Mouse (Mus musculus): ENCODE data around the gene Atp8b4. TPM values are rescaled to one million over a fixed set of nuclear protein-coding genes. Genes with fewer than 3 reads are reported as not detected.

Atp8b4 gene
- polyA plus RNA-seq, 1 experiment: not detected

- Histone ChIP-seq H3K4me1 (ENCODE audit: control insufficient read depth, insufficient read depth, low read length) (no peaks in the 10 kb centered on the region), H3K4me3 (ENCODE audit: insufficient read depth, low read depth, low read length) (no peak overlapping the region), H3K27ac (ENCODE audit: insufficient read depth, low read depth, low read length) (no peak overlapping the region)
- 86% methylated on average over 11 of the region's 11 CpGs for WGBS
- no peak for TF ChIP-seq POLR2A (IDR thresholded peaks at IDR 0.05; ENCODE audit: insufficient read depth, low read depth, low read length)
Observed at GRCm38 (mm10) chr2:126498761-126499452, 1.6 kb downstream of the Atp8b4 start.

GRCm38 (mm10) chr2:126496838-126497237 is 3.6 kb downstream of the Atp8b4 start:
- H3K4me3 ChIP-seq (ENCODE audit: insufficient read depth, low read depth, low read length): no peak overlapping the region
- WGBS: 87% methylated on average over 9 of the region's 9 CpGs
- H3K4me1 ChIP-seq (ENCODE audit: control insufficient read depth, insufficient read depth, low read length): no peaks in the 10 kb centered on the region
- H3K27ac ChIP-seq (ENCODE audit: insufficient read depth, low read depth, low read length): no peak overlapping the region
- no peak for TF ChIP-seq CTCF (IDR thresholded peaks at IDR 0.05; ENCODE audit: insufficient read depth, low read depth, low read length)
- TF ChIP-seq POLR2A (IDR thresholded peaks at IDR 0.05; ENCODE audit: insufficient read depth, low read depth, low read length): no peak

GRCm38 (mm10) chr2:126495832-126496695 is 4.4 kb downstream of the Atp8b4 start:
- TF ChIP-seq POLR2A (IDR thresholded peaks at IDR 0.05; ENCODE audit: insufficient read depth, low read depth, low read length): no peak
- WGBS: 89% methylated on average over 14 of the region's 14 CpGs

GRCm38 (mm10) chr2:126495230-126495629 is 5.2 kb downstream of the Atp8b4 start:
- TF ChIP-seq POLR2A (IDR thresholded peaks at IDR 0.05; ENCODE audit: insufficient read depth, low read depth, low read length) (no peak), CTCF (IDR thresholded peaks at IDR 0.05; ENCODE audit: insufficient read depth, low read depth, low read length) (no peak)
- WGBS: 71% methylated on average over 7 of the region's 7 CpGs

More at GRCm38 (mm10) chr2:126495832-126496695, 4.4 kb downstream of the Atp8b4 start:
- no peak overlapping the region for H3K4me3 ChIP-seq (ENCODE audit: insufficient read depth, low read depth, low read length)
- no peaks in the 10 kb centered on the region for H3K4me1 ChIP-seq (ENCODE audit: control insufficient read depth, insufficient read depth, low read length)
- H3K27ac ChIP-seq (ENCODE audit: insufficient read depth, low read depth, low read length): no peak overlapping the region

GRCm38 (mm10) chr2:126493306-126493705 is 7.2 kb downstream of the Atp8b4 start:
- 73% methylated on average over 8 of the region's 8 CpGs for WGBS
- Histone ChIP-seq H3K4me1 (ENCODE audit: control insufficient read depth, insufficient read depth, low read length) (no peaks in the 10 kb centered on the region), H3K27ac (ENCODE audit: insufficient read depth, low read depth, low read length) (no peak overlapping the region), H3K4me3 (ENCODE audit: insufficient read depth, low read depth, low read length) (no peak overlapping the region)
- TF ChIP-seq CTCF (IDR thresholded peaks at IDR 0.05; ENCODE audit: insufficient read depth, low read depth, low read length) (no peak), POLR2A (IDR thresholded peaks at IDR 0.05; ENCODE audit: insufficient read depth, low read depth, low read length) (no peak)

More at GRCm38 (mm10) chr2:126495230-126495629, 5.2 kb downstream of the Atp8b4 start:
- Histone ChIP-seq H3K4me3 (ENCODE audit: insufficient read depth, low read depth, low read length) (no peak overlapping the region), H3K4me1 (ENCODE audit: control insufficient read depth, insufficient read depth, low read length) (no peaks in the 10 kb centered on the region), H3K27ac (ENCODE audit: insufficient read depth, low read depth, low read length) (no peak overlapping the region)

- no peak overlapping the region for H3K4me3 ChIP-seq (ENCODE audit: insufficient read depth, low read depth, low read length)
- no peaks in the 10 kb centered on the region for H3K4me1 ChIP-seq (ENCODE audit: control insufficient read depth, insufficient read depth, low read length)
- no peak for TF ChIP-seq POLR2A (IDR thresholded peaks at IDR 0.05; ENCODE audit: insufficient read depth, low read depth, low read length)
- TF ChIP-seq CTCF (IDR thresholded peaks at IDR 0.05; ENCODE audit: insufficient read depth, low read depth, low read length): no peak
- H3K27ac ChIP-seq (ENCODE audit: insufficient read depth, low read depth, low read length): no peak overlapping the region
- 65% methylated on average over 5 of the region's 5 CpGs for WGBS
Observed at GRCm38 (mm10) chr2:126492713-126493112, 7.8 kb downstream of the Atp8b4 start.

- 83% methylated on average over 4 of the region's 4 CpGs for WGBS
- H3K4me3 ChIP-seq (ENCODE audit: insufficient read depth, low read depth, low read length): no peak overlapping the region
- no peak overlapping the region for H3K27ac ChIP-seq (ENCODE audit: insufficient read depth, low read depth, low read length)
- no peaks in the 10 kb centered on the region for H3K4me1 ChIP-seq (ENCODE audit: control insufficient read depth, insufficient read depth, low read length)
- TF ChIP-seq POLR2A (IDR thresholded peaks at IDR 0.05; ENCODE audit: insufficient read depth, low read depth, low read length) (no peak), CTCF (IDR thresholded peaks at IDR 0.05; ENCODE audit: insufficient read depth, low read depth, low read length) (no peak)
Observed at GRCm38 (mm10) chr2:126491446-126491845, 9.0 kb downstream of the Atp8b4 start.

- H3K4me1 ChIP-seq (ENCODE audit: control insufficient read depth, insufficient read depth, low read length): no peaks in the 10 kb centered on the region
- no peak overlapping the region for H3K27ac ChIP-seq (ENCODE audit: insufficient read depth, low read depth, low read length)
- no peak overlapping the region for H3K4me3 ChIP-seq (ENCODE audit: insufficient read depth, low read depth, low read length)
- 88% methylated on average over 9 of the region's 9 CpGs for WGBS
- TF ChIP-seq POLR2A (IDR thresholded peaks at IDR 0.05; ENCODE audit: insufficient read depth, low read depth, low read length) (no peak), CTCF (IDR thresholded peaks at IDR 0.05; ENCODE audit: insufficient read depth, low read depth, low read length) (no peak)
Observed at GRCm38 (mm10) chr2:126490573-126490972, 9.9 kb downstream of the Atp8b4 start.
